ENCODE assay signal across 7 mouse cellular contexts in the genomic region with DNA sequence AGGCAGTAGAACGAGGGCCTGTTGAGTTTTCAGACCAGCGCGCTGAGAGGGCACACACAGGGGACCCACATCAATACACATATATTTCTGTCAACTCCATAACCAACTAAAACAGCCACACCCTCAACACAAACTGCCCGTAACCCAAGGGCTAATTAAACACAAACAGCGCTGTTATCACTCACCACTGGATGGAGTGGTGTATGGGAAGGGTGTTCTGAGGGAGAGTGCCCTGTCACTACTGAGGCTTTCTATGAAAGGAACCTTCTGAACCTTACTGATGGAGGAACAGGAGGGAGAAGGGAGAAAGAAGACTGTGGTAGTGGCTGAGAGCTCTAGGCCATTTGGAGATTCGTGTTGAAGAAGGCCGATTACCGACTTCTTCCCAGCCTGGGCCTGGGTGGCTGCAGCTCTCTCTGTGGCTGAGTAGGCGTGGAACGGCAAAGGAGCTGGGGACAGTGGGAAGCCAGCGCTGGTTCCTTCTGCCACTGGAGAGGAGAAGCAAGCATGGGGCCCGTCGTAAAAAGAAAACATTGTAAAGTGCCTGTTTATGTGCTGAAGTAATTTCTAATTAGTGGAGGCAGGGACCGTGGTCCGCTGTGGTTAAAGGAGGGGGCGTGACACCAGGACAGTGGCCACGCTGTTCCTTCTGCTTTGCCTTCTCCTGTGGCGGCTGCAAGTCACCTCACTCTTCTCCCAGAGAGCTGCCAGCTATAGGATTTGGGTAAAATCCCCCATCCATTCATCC.
A peak's percentile ranks its signal among the peaks of the same experiment; 100 is the strongest.
DNase-seq lines count a peak whose midpoint lies in the region; ATAC-seq and TF ChIP-seq lines count a peak whose summit lies in the region.

No protein-coding gene starts in this region.

- 56% methylated on average over 18 of the region's 18 CpGs for WGBS in liver, embryonic 11.5 days
- WGBS in forebrain, embryonic 11.5 days = 26% methylated on average over 18 of the region's 18 CpGs
- WGBS in hindbrain, postnatal 0 days = 45% methylated on average over 18 of the region's 18 CpGs
- 20% methylated on average over 18 of the region's 18 CpGs for WGBS in neural tube, embryonic 13.5 days

- peaks cover 4% of the 10 kb centered on the region for H3K4me1 ChIP-seq in liver, embryonic 11.5 days (replicated peaks; ENCODE audit: control insufficient read depth, insufficient read depth, low read length)
- peaks cover 4% of the 10 kb centered on the region; the same call in 1 of the 2 replicates for H3K4me1 ChIP-seq in forebrain, embryonic 11.5 days (replicated peaks; ENCODE audit: control insufficient read depth, insufficient read depth, low read length)
- peaks cover 5% of the 10 kb centered on the region; the same call in 1 of the 2 replicates for H3K4me1 ChIP-seq in hindbrain, postnatal 0 days (ENCODE audit: insufficient read depth, low read length)
- peaks cover 15% of the 10 kb centered on the region for H3K4me1 ChIP-seq in neural tube, embryonic 13.5 days (replicated peaks)

- no peak for ATAC-seq in liver, embryonic 11.5 days (replicated peaks; ENCODE audit: low FRiP score)
- ATAC-seq in forebrain, embryonic 11.5 days (replicated peaks; ENCODE audit: low FRiP score) = peak; percentile 75
- peak; percentile 47; the same call in 1 of the 2 replicates for ATAC-seq in hindbrain, postnatal 0 days
- ATAC-seq in neural tube, embryonic 13.5 days (ENCODE audit: low read depth) = peak; percentile 75

- no peaks in the 10 kb centered on the region for H3K27me3 ChIP-seq in liver, embryonic 11.5 days (replicated peaks; ENCODE audit: control insufficient read depth, insufficient read depth, low read length)
- H3K27me3 ChIP-seq in forebrain, embryonic 11.5 days (ENCODE audit: control insufficient read depth, insufficient read depth, low read length) = no peaks in the 10 kb centered on the region
- H3K27me3 ChIP-seq in hindbrain, postnatal 0 days (ENCODE audit: insufficient read depth, low read length) = no peaks in the 10 kb centered on the region
- no peaks in the 10 kb centered on the region; the same call in 1 of the 2 replicates for H3K27me3 ChIP-seq in neural tube, embryonic 13.5 days

- H3K4me2 ChIP-seq in liver, embryonic 11.5 days = no peak overlapping the region
- H3K4me2 ChIP-seq in forebrain, embryonic 11.5 days (ENCODE audit: low read depth, low read length, severe bottlenecking) = peak overlapping the region; percentile 36
- H3K4me2 ChIP-seq in hindbrain, postnatal 0 days (ENCODE audit: low read depth, low read length) = peak overlapping the region; percentile 21
- H3K4me2 ChIP-seq in neural tube, embryonic 13.5 days = peak overlapping the region; percentile 48

- TF ChIP-seq CTCF in hindbrain, postnatal 0 days (IDR thresholded peaks at IDR 0.05; ENCODE audit: low read depth) = no peak

- peak overlapping the region; percentile 9; the same call in 1 of the 2 replicates for H3K9ac ChIP-seq in liver, embryonic 11.5 days (ENCODE audit: low read depth, low read length)
- H3K9ac ChIP-seq in forebrain, embryonic 11.5 days (ENCODE audit: low read length) = peak overlapping the region; percentile 10; the same call in 1 of the 2 replicates
- H3K9ac ChIP-seq in hindbrain, postnatal 0 days (replicated peaks; ENCODE audit: low read length) = no peak overlapping the region
- peak overlapping the region; percentile 51 for H3K9ac ChIP-seq in neural tube, embryonic 13.5 days

- DNase-seq in liver, embryonic 11.5 days (ENCODE audit: low spot score) = no peak
- no peak for DNase-seq in liver
- DNase-seq in forebrain, embryonic 11.5 days (ENCODE audit: low spot score) = peak; percentile 50
- no peak for DNase-seq in hindbrain, postnatal 0 days (ENCODE audit: low spot score)
- DNase-seq in adipocyte (ENCODE audit: low spot score) = no peak
- no peak for DNase-seq in cerebellum, adult 11-12 months

- no peak overlapping the region for H3K27ac ChIP-seq in liver, embryonic 11.5 days (ENCODE audit: low read depth, low read length)
- H3K27ac ChIP-seq in forebrain, embryonic 11.5 days (ENCODE audit: low read depth, low read length) = no peak overlapping the region
- no peak overlapping the region for H3K27ac ChIP-seq in hindbrain, postnatal 0 days
- H3K27ac ChIP-seq in neural tube, embryonic 13.5 days (replicated peaks) = no peak overlapping the region

- H3K4me3 ChIP-seq in liver, embryonic 11.5 days (ENCODE audit: low read depth, low read length) = no peak overlapping the region
- peak overlapping the region; percentile 1; the same call in 1 of the 2 replicates for H3K4me3 ChIP-seq in forebrain, embryonic 11.5 days (ENCODE audit: low read depth, low read length)
- H3K4me3 ChIP-seq in hindbrain, postnatal 0 days (ENCODE audit: low read length) = no peak overlapping the region
- peak overlapping the region; percentile 16 for H3K4me3 ChIP-seq in neural tube, embryonic 13.5 days

- H3K9me3 ChIP-seq in liver, embryonic 11.5 days (ENCODE audit: control insufficient read depth, low read length) = no peaks in the 10 kb centered on the region
- no peaks in the 10 kb centered on the region for H3K9me3 ChIP-seq in forebrain, embryonic 11.5 days (ENCODE audit: control insufficient read depth, low read length)
- H3K9me3 ChIP-seq in hindbrain, postnatal 0 days (ENCODE audit: low read length) = no peaks in the 10 kb centered on the region
- no peaks in the 10 kb centered on the region for H3K9me3 ChIP-seq in neural tube, embryonic 13.5 days

- no peaks in the 10 kb centered on the region for H3K36me3 ChIP-seq in liver, embryonic 11.5 days (ENCODE audit: control insufficient read depth, insufficient read depth, low read length)
- H3K36me3 ChIP-seq in forebrain, embryonic 11.5 days (ENCODE audit: control insufficient read depth, insufficient read depth, low read length) = no peaks in the 10 kb centered on the region
- H3K36me3 ChIP-seq in hindbrain, postnatal 0 days (ENCODE audit: insufficient read depth, low read length) = no peaks in the 10 kb centered on the region
- H3K36me3 ChIP-seq in neural tube, embryonic 13.5 days = no peaks in the 10 kb centered on the region

Comparison
In these comparisons a context has a peak if more than half of its experiments do, and no peak if none do; other contexts are left out.
1. H3K4me3 ChIP-seq: peak in forebrain, embryonic 11.5 days (single experiment) and neural tube, embryonic 13.5 days (single experiment); none in liver, embryonic 11.5 days (single experiment) and hindbrain, postnatal 0 days (single experiment).